Mouse (Mus musculus) spleen, adult 2 months (tissue): Measurements from ENCODE around the gene Ntan1. TPM values are rescaled to one million over a fixed set of nuclear protein-coding genes. Genes with fewer than 3 reads are reported as not detected.
"Not testable (repeated sequence)": the region's sequence is repeated elsewhere in the genome, so short reads cannot be mapped to it uniquely, and the experiment has no call there.

Experiments used
- DNase-seq, 2 experiments: peaks; one replicate each; pipeline versions ENCODE4 v3.0.0 to v3.0.0-alpha.2; 2012 to 2021; ENCODE audit warnings: low spot score in 2 of 2, low read depth in 1 of 2
- H3K27ac ChIP-seq: fragments of 200-500 bp; 2 replicates; pipeline ENCODE4 v1.5.1; 2012; ENCODE audit warnings: low read length, inconsistent platforms; ENCODE audit not compliant: insufficient read depth
- H3K27me3 ChIP-seq: fragments of 200-500 bp; 2 replicates; pipeline ENCODE4 v1.6.1; 2012; ENCODE audit warnings: mild to moderate bottlenecking, moderate library complexity, low read length, inconsistent platforms; ENCODE audit not compliant: control insufficient read depth, insufficient read depth
- H3K36me3 ChIP-seq: fragments of 200-500 bp; 2 replicates; pipeline ENCODE4 v1.6.1; 2012; ENCODE audit warnings: mild to moderate bottlenecking, low read length, inconsistent platforms; ENCODE audit not compliant: control insufficient read depth, insufficient read depth
- H3K4me1 ChIP-seq: fragments of 200-500 bp; 2 replicates; pipeline ENCODE4 v1.6.1; 2011; ENCODE audit warnings: inconsistent platforms; ENCODE audit not compliant: control insufficient read depth, insufficient read depth, insufficient read length
- H3K4me3 ChIP-seq: fragments of 200-500 bp; 2 replicates; pipeline ENCODE4 v1.5.1; 2011; ENCODE audit warnings: mild to moderate bottlenecking, inconsistent platforms; ENCODE audit not compliant: insufficient read depth, insufficient read length; ENCODE audit errors: extremely low read depth
- CTCF ChIP-seq: fragments of 200-500 bp; IDR thresholded peaks from 2 replicates; pipeline ENCODE4 v1.5.1; 2011; ENCODE audit warnings: mild to moderate bottlenecking, inconsistent platforms; ENCODE audit not compliant: insufficient read depth, insufficient read length, insufficient replicate concordance; ENCODE audit errors: extremely low read depth
- POLR2A ChIP-seq: fragments of 200-500 bp; IDR thresholded peaks from 2 replicates; pipeline ENCODE4 v1.6.1; 2011; ENCODE audit warnings: low read depth, low read length, inconsistent platforms
- WGBS: fragments of 180-500 bp; shearing (Covaris S2); methylation state at CpG from one replicate; pipeline ENCODE4 v1.1.7; 2018; 5-methylcytosine and 5-hydroxymethylcytosine counted together
- polyA plus RNA-seq: library from polyadenylated mRNA; depleted of rRNA; stranded (reverse); fragments of >200 nt; gene quantifications from 2 replicates; pipeline ENCODE4 v1.2.3, GENCODE M21; 2012; rRNA removed

Ntan1 gene
- polyA plus RNA-seq = 42.8 and 48.7 TPM in 2 replicates

GRCm38 (mm10) chr16:13818560-13819393 lies at the start of gene Ntan1:
Gene Ntan1 (plus strand): TSS chr16:13818845.
- Histone ChIP-seq H3K4me3 (peak within 1 kb of the TSS; percentile 81), H3K4me1 (peaks cover 5% of the 10 kb centered on the region; the same call in 1 of the 2 replicates), H3K36me3 (peaks cover 2% of the 10 kb centered on the region; the same call in 1 of the 2 replicates), H3K27ac (peak within 1 kb of the TSS; percentile 98), H3K27me3 (no peaks in the 10 kb centered on the region)
- DNase-seq = peak; percentile 93 to 95
- WGBS = under 1% methylated on average over 58 of the region's 58 CpGs
- peak; percentile 71 for TF ChIP-seq POLR2A
- TF ChIP-seq CTCF = no peak

DNA sequence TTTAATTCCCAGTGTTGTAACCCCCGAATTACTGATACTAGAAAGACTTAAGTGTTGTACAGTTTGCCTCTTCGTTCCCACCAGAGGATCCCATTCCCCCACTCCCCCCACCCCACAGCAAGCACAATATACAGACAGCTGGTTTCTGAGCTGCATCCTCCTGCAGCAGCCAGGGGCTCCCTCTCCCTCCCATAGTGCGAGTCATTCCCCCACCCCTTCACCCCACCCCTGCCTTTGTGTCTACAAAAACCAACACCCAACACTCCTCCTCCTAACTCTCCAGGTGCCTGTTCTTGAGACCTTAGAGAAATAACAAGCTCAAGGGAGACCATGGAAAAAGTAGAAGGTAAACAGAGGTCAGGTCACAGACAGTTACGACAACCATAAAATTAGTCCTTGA lies 47.0 kb upstream of the Ntan1 start:
- DNase-seq, H3K4me1 ChIP-seq, H3K4me3 ChIP-seq, H3K36me3 ChIP-seq, H3K27me3 ChIP-seq, H3K27ac ChIP-seq: not testable (repeated sequence)
- WGBS = 86% methylated on average over 4 of the region's 4 CpGs

DNA sequence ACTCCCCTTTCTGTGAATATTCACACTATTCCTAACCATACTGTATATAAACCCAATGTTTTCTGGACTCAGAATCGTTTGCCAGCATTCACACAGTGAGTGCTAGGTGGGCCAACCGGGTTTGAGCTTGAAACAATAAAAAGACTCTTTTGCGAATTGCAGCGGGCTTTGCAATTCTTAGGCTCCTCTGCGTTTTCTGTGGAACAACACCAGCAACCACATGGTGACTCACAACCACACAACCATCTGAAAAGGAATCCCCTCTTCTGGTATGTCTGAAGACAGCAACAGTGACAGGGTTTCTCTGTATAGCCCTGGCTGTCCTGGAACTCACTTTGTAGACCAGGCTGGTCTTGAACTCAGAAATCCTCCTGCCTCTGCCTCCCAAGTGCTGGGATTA lies 46.6 kb upstream of the Ntan1 start:
- H3K4me1 ChIP-seq, H3K27ac ChIP-seq, H3K27me3 ChIP-seq, H3K4me3 ChIP-seq, DNase-seq, H3K36me3 ChIP-seq: not testable (repeated sequence)
- WGBS = 84% methylated on average over 5 of the region's 5 CpGs

- H3K4me3 ChIP-seq, H3K27me3 ChIP-seq, DNase-seq, H3K36me3 ChIP-seq, H3K27ac ChIP-seq, H3K4me1 ChIP-seq: not testable (repeated sequence)
- WGBS = 70% methylated on average over 2 of the region's 2 CpGs
Measured at GRCm38 (mm10) chr16:13774011-13774410, 44.6 kb upstream of the Ntan1 start.

DNA sequence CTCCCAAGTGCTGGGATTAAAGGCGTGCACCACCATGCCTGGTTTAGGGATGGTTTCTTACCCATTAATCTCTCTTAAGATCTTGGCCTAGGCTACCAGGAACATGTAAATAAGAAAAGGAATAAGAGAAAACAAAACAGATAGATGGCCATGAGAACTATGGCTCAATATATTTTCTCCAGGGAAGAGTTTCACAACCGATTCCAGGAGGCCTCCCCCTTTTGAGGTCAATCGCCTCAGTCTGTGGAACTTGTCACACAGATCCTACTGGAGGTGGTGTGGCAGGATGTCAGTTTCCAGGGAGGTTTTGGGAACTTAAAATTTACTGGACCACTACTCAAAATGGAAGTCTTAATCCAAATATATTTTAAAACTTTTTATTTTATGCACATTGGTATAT lies 44.0 kb upstream of the Ntan1 start:
- not testable (repeated sequence) for H3K4me1 ChIP-seq, H3K4me3 ChIP-seq, H3K27me3 ChIP-seq, DNase-seq, H3K27ac ChIP-seq, H3K36me3 ChIP-seq
- WGBS = 89% methylated on average over 3 of the region's 3 CpGs

DNA sequence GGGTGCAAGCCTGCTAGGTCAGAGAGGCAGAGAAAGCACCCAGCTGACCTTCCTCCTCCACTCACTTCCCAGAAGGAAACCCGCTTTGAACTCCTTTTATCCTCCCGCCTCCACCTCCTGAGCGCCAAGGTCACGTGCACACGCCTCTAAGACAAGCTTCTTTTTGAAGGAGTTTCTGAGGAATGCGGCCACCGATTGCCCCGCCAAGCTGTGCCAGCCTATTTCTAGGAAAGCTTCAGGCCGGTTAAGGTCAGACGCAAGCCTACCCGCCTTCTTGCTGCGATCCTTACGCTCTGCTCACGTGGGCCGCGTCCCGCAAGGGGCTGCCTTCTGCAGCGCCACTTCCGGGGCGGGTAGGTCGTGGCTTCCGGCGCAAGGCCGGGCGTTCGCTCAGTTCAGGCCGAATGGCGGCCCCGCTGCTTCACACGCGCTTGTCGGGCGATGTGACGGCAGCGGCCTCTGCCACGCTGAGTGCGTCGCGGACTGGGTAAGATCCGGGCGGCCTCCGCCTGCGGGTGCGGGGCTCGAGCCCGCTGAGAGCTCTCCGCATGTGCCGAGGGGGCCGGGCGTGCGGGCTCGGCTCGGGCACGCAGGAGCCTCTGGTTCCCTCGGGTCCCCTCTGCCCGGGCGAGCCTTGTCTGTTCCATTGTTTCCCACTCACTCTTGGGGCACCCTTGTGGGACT lies 38.1 kb upstream of the Ntan1 start, which contains the start of gene Rrn3:
Rrn3 (plus strand) TSS at position 356 of the 684 bp plus-strand sequence.
- DNase-seq = peak; percentile 80 to 86
- Histone ChIP-seq H3K36me3 (peaks cover 8% of the 10 kb centered on the region), H3K27ac (peak within 1 kb of the TSS; percentile 76), H3K27me3 (no peaks in the 10 kb centered on the region), H3K4me1 (peaks cover 11% of the 10 kb centered on the region; the same call in 1 of the 2 replicates), H3K4me3 (peak within 1 kb of the TSS; percentile 95)
- WGBS = under 1% methylated on average over 57 of the region's 57 CpGs
- TF ChIP-seq CTCF = no peak
- peak; percentile 91 for TF ChIP-seq POLR2A

GRCm38 (mm10) chr16:13781216-13781615 lies 37.4 kb upstream of the Ntan1 start:
- TF ChIP-seq POLR2A (no peak), CTCF (no peak)
- Histone ChIP-seq H3K27me3 (no peaks in the 10 kb centered on the region), H3K4me1 (peaks cover 11% of the 10 kb centered on the region; the same call in 1 of the 2 replicates), H3K4me3 (peak overlapping the region; percentile 95; the same call in 1 of the 2 replicates), H3K36me3 (peaks cover 14% of the 10 kb centered on the region), H3K27ac (no peak overlapping the region)
- DNase-seq = no peak
- WGBS = 50% methylated on average over 8 of the region's 8 CpGs
